Comparison of ENCODE assay signal across 9 mouse cellular contexts in genomic region chr11:53479783-53480301, GRCm38 (mm10). TPM values are rescaled to one million over a fixed set of nuclear protein-coding genes. Genes with fewer than 3 reads are reported as not detected.
DNase-seq lines count a peak whose midpoint lies in the region; ATAC-seq and TF ChIP-seq lines count a peak whose summit lies in the region.
"Had no signal": no experiment of that assay in that cellular context is flagged by ENCODE, and none has a peak within 500 bp of the region (broad histone marks: within the 10 kb centered on the region; RNA-seq: fewer than 3 reads in every experiment).

Gene Gm9945 (plus strand): TSS chr11:53480166.
Gene Sowaha (minus strand): TSS chr11:53480274.

- ATAC-seq in forebrain, embryonic 12.5 days (ENCODE audit: low FRiP score): peak; percentile 40; the same call in 1 of the 2 replicates

- peak within 1 kb of the TSS; percentile 48 for H3K9ac ChIP-seq in forebrain, embryonic 12.5 days

- peak within 1 kb of the TSS; percentile 48 for H3K4me3 ChIP-seq in forebrain, embryonic 12.5 days (replicated peaks)
- peak within 1 kb of the TSS; percentile 53 for H3K4me3 ChIP-seq in midbrain, embryonic 10.5 days

- TF ChIP-seq POLR2A in brain, embryonic 14.5 days (IDR thresholded peaks at IDR 0.05; ENCODE audit: borderline replicate concordance, extremely low read depth, insufficient read depth, insufficient read length, poor library complexity, severe bottlenecking): no peak

- peaks cover 33% of the 10 kb centered on the region for H3K4me1 ChIP-seq in forebrain, embryonic 12.5 days
- H3K4me1 ChIP-seq in midbrain, embryonic 10.5 days: peaks cover 35% of the 10 kb centered on the region

- peaks cover 60% of the 10 kb centered on the region for H3K27me3 ChIP-seq in forebrain, embryonic 12.5 days
- peaks cover 96% of the 10 kb centered on the region for H3K27me3 ChIP-seq in midbrain, embryonic 10.5 days (ENCODE audit: low read depth, poor library complexity, severe bottlenecking)

- peak; percentile 40 for DNase-seq in adrenal gland, postnatal 14 days
- no peak for DNase-seq in adrenal gland, adult 8-10 months
- peak; percentile 53 for DNase-seq in brain, embryonic 14.5 days (ENCODE audit: low read depth)
- peak; percentile 74 for DNase-seq in kidney, adult 18-20 months
- DNase-seq in left cerebral cortex, postnatal 4 days: peak; percentile 23
- DNase-seq in midbrain, embryonic 10.5 days (ENCODE audit: low spot score): no peak
- DNase-seq in telencephalon, adult 2 months (ENCODE audit: low read depth, low spot score): peak; percentile 79

- H3K36me3 ChIP-seq in forebrain, embryonic 12.5 days (replicated peaks): no peaks in the 10 kb centered on the region
- H3K36me3 ChIP-seq in midbrain, embryonic 10.5 days: no peaks in the 10 kb centered on the region

- peak within 1 kb of the TSS; percentile 46; the same call in 1 of the 2 replicates for H3K27ac ChIP-seq in forebrain, embryonic 12.5 days
- H3K27ac ChIP-seq in midbrain, embryonic 10.5 days (replicated peaks): peak within 1 kb of the TSS; percentile 49; the same call in 1 of the 2 replicates

- H3K4me2 ChIP-seq in forebrain, embryonic 12.5 days: peak within 1 kb of the TSS; percentile 72

- intact Hi-C loops in left cerebral cortex, postnatal 4 days (cut with DNase I): no loop called here

- 0 out of 2 replicates have a peak, but pooled peaks cover 4% of the 10 kb centered on the region for H3K9me3 ChIP-seq in forebrain, embryonic 12.5 days
- H3K9me3 ChIP-seq in midbrain, embryonic 10.5 days (replicated peaks): peaks cover 12% of the 10 kb centered on the region

- TF ChIP-seq CTCF in brain, embryonic 14.5 days (IDR thresholded peaks at IDR 0.05; ENCODE audit: borderline replicate concordance, extremely low read depth, insufficient read depth, insufficient read length): no peak

- 5% methylated on average over 40 of the region's 40 CpGs for WGBS in forebrain, embryonic 12.5 days
- WGBS in midbrain, embryonic 10.5 days: 6% methylated on average over 39 of the region's 40 CpGs

RNA-seq across cellular contexts. Expression of gene Gm9945, which starts in this region (rescaled TPM):
- not detected in 2 replicates for total RNA-seq in adrenal gland, postnatal 14 days (2021)
- not detected for total RNA-seq in adrenal gland, adult 8-10 months (2022)
- polyA plus RNA-seq in brain, embryonic 14.5 days (2012; rRNA removed): not detected in 2 replicates
- 0.29 TPM in 1 of 2 replicates, not detected in the other for polyA plus RNA-seq in forebrain, embryonic 12.5 days (2016; fragmentation: Nextera tagmentation; extraction: Ambion mirVana)
- total RNA-seq in left cerebral cortex, postnatal 4 days (2021): under 1 TPM; 0.52 to 0.98 TPM
- not detected in 2 replicates for polyA plus RNA-seq in midbrain, embryonic 10.5 days (2016; fragmentation: Nextera tagmentation; extraction: Ambion mirVana)
- total RNA-seq: heart, adult 18-20 months had no signal

RNA-seq across cellular contexts. Expression of gene Sowaha, which starts in this region (rescaled TPM):
- total RNA-seq in adrenal gland, postnatal 14 days (2021): 0.68 and 1.1 TPM in 2 replicates
- total RNA-seq in adrenal gland, adult 8-10 months (2022): 1 to 10 TPM in 1 of 4 experiments, under 1 TPM in 3; 0.32 to 1.0 (median 0.71) TPM
- 1.1 and 1.6 TPM in 2 replicates for polyA plus RNA-seq in brain, embryonic 14.5 days (2012; rRNA removed)
- 1.1 and 1.6 TPM in 2 replicates for polyA plus RNA-seq in forebrain, embryonic 12.5 days (2016; fragmentation: Nextera tagmentation; extraction: Ambion mirVana)
- 10 to 100 TPM; 12.2 to 18.1 TPM for total RNA-seq in left cerebral cortex, postnatal 4 days (2021)
- polyA plus RNA-seq in midbrain, embryonic 10.5 days (2016; fragmentation: Nextera tagmentation; extraction: Ambion mirVana): 0.19 and 0.26 TPM in 2 replicates

Comparison
In these comparisons a context has a peak if more than half of its experiments do, and no peak if none do; other contexts are left out.
1. DNase-seq: peak in adrenal gland, postnatal 14 days (single experiment), brain, embryonic 14.5 days (single experiment), kidney, adult 18-20 months (single experiment), left cerebral cortex, postnatal 4 days (single experiment) and telencephalon, adult 2 months (single experiment); none in adrenal gland, adult 8-10 months (single experiment) and midbrain, embryonic 10.5 days (single experiment).